Mouse (Mus musculus) spleen, adult 2 months (tissue): ENCODE measurements around the gene Ilf2.

ENCODE experiments used
- CTCF ChIP-seq: fragments of 200-500 bp; IDR thresholded peaks from 2 replicates; pipeline ENCODE4 v1.5.1; 2011; ENCODE audit warnings: mild to moderate bottlenecking, inconsistent platforms; ENCODE audit not compliant: insufficient read depth, insufficient read length, insufficient replicate concordance; ENCODE audit errors: extremely low read depth
- POLR2A ChIP-seq: fragments of 200-500 bp; IDR thresholded peaks from 2 replicates; pipeline ENCODE4 v1.6.1; 2011; ENCODE audit warnings: low read depth, low read length, inconsistent platforms

- TF ChIP-seq CTCF (no peak), POLR2A (no peak)
Measured at GRCm38 (mm10) chr3:90531713-90532112, 55.8 kb downstream of the Ilf2 start.
